Mouse (Mus musculus): ENCODE results near the gene Ppp1r16b.
A peak's percentile ranks its signal among the peaks of the same experiment; 100 is the strongest.

Gene Ppp1r16b

DNA sequence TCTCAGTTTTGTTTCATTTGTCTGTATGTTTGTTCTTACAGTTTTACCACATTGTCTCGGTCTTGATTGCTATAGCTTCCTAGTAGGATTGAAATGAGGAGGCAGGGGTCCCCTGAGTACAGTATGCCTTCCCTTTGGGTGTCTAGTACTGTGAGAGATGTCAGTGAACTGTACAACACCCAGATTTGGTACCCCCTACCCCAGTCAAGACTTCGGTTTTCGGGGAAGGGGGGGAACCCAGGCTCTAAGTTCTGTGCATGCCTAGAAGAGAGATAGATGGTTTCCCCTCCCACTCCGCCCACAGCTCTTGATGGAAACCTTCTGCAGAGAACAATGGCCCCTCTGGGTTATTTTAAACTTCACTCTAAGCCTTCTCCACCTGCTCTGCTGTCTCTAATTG, at the start of gene Ppp1r16b:
TSS of gene Ppp1r16b (plus strand) at position 301 of the 400 bp plus-strand sequence.
- DNase-seq = no peak

DNA sequence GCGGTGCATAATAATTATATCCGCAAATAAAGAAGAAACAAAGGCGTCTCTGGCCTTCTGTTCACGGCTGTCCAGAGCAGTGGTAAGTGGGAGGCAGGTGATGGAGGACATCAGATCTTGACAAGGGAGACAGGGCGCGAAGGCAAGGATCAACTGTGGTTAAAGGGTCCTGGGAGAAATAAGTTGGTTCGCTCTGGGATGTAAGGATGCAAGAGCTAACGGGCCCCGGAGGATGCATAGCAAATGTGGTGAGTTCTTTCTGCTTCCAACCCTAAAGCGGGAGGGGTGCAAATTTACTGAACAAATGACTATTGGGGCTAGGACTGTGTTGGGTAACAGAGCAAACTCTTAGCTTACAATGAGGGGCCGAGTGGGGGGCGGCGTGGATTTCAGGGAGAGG, 49.5 kb upstream of the Ppp1r16b start:
- DNase-seq = no peak

DNA sequence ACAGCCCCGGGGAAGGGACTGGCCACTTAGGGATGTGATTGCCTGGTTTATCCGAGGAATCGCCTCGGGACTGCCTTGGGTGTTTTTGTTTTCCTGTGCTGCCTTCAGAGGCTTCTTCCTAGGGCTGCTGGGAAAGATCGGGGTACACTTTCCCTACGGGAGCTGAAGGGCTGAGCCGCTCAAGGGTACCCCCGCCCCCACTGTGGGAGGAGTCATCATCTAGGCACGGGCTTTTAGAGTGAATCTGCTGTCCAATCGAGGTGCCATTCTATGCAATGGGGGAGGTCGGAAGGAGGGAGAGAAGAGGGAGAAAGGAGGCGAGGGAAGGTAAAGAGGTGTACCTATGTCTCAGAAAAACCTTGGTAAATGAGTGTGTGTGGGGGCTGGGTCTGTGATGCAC, 48.9 kb upstream of the Ppp1r16b start:
- peak; percentile 51 for DNase-seq

DNA sequence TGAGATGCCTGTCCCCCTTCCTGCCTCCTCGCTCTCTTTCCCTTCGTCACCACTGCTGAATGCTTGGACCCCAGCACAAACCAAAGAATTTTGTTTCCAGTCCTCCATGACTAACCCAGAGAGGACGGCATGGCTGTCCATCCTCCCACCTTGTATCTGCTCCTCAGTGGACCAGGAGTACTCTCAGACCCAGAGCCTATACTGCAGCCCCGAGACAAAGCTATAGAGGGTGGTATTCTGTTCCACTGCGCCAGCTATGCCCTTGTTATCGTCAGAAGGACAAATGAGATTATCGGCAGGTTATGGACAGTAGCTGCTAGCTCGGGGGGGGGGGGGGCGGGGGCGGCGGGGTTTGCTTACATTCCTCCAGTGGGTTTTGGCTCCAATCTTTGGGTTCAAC, 48.4 kb upstream of the Ppp1r16b start:
- no peak for DNase-seq

DNA sequence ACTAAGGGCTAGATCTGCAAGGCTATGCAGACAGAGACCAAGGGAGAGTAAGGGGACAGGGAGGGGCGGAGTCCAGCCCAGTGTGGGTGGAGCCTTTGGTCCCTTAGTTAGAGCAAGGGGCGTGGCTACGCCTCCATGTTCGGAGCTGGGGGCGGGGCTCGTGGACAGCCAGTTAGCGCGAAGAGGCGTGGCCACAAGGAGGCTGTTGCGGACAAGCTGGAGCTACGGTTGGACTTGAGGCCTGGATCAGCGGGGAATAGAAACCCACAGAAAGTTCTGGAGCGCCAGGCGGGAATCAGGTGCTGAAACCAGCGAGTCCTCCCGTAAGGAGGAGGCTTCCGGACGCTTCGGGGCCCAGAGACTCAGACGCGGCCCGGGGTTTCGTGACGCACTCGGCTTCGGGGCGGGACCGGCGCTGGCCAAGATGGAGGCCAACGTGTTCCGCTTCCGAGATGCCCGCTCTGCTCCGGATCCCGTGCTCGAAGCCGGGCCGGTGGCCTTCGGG, 40.4 kb upstream of the Ppp1r16b start, which contains the start of gene Actr5:
TSS of gene Actr5 (plus strand) at position 171 of the 505 bp plus-strand sequence.
- DNase-seq = peak; percentile 93

DNA sequence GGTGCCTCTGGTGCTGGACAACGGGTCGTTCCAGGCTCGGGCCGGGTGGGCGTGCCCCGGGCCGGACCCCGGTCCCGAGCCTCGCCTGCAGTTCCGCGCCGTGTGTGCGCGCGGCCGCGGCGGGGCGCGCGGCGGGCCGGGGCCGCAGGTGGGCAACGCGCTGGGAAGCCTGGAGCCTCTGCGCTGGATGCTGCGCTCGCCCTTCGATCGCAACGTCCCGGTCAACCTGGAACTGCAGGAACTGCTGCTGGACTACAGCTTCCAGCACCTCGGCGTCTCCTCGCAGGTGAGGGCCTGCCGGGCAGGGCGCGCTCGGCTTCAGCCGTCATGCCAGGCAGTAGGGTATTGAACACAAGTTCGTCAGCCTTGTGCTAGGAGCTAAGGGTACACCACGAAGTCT, 40.0 kb upstream of the Ppp1r16b start:
- DNase-seq = no peak

DNA sequence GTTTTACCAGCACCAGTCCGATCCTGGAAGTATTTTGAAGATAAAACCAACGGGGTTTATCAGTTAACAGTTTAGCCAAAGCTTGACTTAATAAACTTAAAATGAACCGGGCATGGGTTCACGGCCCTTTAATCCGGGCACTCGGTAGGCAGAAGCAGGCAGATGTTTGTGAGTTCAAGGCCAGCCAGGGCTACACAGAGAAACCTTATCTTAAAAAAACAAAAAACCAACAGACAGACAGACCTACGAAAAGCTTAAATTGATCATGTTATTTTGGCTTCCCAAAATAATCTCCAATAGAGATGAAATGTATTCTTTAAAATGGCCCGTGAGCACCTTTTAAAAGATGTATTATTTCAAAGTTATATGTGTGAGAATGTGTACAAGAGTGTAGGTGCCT, 39.5 kb upstream of the Ppp1r16b start:
- no peak for DNase-seq

DNA sequence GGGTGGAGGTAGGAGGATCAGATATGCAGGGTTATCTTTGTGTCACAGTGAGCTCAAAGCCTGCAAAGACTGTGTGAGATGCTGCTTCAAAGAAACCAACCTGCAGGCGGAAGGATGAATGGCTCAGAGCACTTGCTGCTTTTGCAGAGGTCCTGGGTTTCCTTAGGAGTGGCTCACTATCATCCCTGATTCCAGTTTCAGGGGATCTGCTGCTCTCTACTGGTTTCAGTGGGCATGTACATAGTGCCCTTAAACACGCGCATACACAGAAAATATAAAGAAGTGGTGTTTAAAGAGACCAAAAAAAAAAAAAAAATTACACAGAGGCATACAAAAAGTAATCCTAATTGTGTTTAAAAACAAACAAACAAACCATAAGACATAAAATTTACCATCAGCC, 36.3 kb upstream of the Ppp1r16b start:
- DNase-seq = no peak

DNA sequence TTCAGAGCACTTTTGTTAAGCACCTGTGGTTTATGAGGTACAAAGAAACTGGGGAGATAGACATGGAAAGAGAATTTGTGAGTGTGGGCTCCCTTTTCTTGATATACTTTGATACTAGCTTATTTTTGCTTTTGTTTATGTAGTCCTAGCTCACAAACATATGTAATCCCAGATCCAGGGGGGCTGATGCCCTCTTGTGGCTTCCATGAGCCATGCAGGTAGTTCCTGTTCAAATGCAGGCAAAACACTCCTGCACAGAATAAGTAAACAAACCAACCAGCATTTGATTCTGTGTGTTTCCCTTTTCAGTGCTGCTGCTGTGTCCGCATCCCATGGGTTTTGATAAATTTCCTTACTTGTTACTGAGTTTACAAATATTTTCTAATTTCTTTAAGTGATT, 35.8 kb upstream of the Ppp1r16b start:
- no peak for DNase-seq

DNA sequence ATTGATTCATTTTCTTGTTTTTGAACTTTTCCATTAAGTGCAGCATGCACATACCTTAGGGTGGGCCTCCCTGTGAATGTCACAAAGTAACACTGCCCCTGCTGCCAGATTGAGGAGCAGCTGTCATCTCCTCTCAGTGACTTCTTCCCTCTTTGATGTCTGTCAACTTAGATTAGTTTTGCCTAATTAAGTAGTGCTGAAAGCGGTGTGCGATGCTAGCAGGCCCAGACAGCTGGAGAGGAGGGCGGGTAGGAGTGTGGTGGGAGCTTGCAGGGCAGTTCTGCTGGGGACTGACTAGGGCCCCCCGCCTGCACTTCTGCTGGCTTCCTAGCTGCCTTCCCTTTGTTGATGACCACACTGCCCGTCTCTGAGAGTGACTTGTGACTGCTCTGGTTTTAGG, 33.3 kb upstream of the Ppp1r16b start:
- DNase-seq = no peak

DNA sequence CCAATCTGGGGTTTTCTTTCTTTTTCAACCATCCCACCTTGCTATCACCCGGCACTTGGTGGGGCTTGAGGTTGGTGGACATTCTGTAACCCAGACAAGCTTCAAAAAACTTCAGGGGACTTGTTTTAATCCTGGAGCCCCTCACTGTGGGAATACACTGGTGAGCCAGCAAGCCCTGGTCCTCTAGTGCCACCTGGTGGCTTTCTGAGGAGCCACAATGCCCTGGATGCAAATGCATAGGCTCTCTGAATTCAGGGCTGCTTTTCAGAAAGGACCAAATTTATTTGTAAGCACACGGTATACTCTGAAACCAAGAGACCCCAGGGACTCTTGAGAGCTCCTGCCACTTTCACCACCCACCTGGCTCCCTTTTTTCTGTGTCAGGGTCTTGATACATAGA, 23.3 kb upstream of the Ppp1r16b start:
- peak; percentile 65 for DNase-seq

DNA sequence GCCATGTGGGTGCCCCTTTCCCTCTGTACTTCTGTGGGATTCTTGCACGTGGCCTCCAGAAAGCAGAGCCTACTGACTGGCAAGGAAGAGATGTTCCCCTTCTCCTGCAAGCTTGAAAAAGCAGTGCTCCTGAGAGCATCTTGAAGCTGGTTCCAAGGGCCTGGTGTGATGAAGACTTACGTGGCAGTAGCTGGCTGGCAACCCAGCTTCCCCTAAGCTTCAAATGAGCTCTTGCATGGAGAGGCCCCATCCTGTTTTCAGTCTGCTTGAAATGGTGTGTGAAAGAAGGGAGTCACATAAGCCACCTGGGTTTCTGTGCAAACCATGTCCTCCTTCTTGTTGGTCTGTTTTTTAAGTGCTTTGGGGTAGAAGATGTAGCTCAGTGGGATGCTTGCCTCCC, 22.6 kb upstream of the Ppp1r16b start:
- peak; percentile 56 for DNase-seq

DNA sequence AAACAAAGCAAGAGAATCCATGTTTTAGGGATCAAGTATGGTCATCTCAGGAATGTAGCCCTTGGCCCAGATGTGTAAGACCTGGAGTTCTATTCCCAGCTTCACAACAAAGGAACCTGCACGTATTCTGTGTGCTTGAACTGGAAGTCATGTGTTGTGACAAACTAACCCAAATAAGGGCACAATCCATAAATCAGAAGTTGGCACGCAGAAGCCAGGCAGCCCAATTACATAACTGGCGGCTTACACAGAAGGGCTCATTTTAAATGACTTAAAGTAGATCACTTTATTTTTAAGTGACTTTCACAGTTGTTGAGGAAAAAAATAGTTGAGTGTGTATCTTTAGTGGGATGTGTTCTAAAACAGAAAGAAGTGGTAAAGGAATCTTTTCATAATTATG, 21.4 kb upstream of the Ppp1r16b start:
- peak; percentile 61 for DNase-seq

DNA sequence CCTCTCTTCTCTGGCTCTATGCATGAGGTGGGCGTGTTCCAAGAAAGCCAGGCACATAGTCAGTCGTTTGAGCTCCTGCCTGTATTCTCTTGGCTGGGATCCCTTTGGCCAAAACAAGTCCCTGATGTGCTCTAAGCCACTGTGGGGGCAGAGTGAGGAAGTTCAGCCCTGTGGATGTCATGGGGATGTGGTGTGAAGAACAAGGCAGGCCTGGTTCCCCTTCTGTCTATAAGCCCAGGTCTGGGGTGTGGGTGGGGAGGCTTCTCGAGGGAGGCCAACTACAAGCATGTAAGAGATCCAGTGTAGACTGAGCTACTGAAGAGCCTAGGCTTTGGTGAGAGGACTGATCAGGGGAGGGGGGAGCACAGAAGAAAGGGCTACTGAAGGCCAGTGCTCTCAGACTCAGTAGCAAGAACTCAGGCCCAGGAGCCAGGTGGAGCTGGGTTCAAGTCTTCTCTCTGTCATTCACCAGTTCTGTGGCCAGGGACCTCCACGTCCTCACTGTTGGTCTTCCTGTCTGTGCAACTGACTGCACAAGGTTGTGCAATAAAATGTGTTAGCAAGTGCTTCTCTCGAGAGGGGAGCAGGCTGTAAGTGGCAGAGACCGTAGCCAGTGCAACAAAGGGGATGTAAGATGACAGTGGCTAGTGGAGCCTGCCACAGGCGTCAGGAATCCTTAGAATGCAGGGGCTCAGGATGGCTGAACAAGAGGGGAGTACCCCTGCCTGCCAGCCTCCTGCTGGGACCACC, 13.9 kb upstream of the Ppp1r16b start:
- DNase-seq = no peak

DNA sequence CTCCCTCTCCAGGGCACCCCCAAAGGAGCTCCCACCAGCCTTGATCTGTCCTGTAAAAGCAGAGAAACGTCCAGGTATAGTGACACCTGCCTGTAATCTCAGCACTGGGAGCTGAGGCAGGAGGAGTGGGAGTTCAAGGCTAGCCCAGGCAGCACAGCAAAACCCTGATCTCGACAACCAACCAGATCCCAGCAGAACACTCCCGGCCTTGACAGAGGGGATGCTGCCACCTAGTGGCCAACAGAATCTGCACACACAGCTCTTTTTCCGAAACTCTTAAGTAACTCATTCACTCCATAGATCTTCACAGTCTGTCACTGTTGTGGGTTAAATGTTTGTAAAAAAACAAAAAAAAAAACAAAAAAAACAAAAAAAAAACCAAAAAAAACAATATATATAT, 12.2 kb upstream of the Ppp1r16b start:
- peak; percentile 85 for DNase-seq

DNA sequence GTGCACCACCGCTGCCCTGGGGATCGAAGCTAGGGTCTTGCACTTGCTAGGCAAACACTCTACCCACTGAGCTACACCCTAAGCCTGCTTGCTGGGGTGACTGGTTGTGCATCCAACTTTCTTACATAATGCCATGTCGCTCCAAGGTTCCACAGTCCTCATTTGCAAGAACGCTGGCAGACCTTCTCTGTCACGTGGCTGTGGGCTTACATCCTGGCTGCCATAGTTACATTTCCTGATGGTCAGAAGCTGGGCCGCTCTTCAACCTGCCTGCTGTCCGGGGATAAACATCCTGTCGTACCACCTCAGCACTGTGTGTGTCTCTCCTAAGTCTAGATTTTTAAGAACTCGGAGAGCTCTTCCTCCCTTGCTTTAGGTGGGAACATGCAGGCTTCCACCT, 10.5 kb upstream of the Ppp1r16b start:
- peak; percentile 50 for DNase-seq

DNA sequence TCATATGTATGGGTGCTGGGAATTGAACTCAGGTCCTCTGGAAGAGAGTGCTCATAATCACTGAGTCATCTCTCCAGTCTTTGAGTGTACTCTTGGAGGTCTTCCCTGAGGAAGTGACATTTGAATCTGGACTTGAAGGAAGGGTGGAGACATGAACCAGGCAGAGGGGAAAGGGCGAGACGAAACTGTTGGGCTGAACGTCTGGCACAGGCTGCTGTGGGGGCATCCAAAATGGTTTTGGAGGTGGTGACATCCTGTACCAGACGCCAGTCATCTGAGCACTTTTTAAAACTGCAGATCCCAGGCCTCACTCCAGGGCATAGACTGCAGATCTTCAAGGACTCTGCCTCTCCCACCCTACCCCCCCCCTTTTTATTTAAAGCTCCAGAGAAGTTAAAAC, 9.4 kb upstream of the Ppp1r16b start:
- no peak for DNase-seq

DNA sequence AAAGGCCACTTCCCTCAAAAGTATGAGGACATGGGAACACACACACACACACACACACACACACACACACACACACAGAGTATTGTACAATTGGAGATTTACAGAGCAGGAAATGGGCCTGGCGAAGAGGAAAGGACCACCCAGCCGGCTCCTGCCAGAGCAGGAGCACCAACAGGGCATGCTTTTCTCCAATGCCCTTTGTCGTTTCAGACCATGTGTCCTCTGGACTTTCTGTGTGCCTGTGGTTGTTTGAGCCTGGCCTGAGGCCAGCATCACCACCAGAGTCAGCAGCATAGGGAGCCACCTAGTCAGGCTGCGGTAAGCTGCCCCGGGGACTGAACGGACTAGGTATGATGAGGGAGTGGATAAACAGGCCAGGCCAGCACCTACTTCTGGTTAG, 6.4 kb upstream of the Ppp1r16b start:
- DNase-seq = no peak

DNA sequence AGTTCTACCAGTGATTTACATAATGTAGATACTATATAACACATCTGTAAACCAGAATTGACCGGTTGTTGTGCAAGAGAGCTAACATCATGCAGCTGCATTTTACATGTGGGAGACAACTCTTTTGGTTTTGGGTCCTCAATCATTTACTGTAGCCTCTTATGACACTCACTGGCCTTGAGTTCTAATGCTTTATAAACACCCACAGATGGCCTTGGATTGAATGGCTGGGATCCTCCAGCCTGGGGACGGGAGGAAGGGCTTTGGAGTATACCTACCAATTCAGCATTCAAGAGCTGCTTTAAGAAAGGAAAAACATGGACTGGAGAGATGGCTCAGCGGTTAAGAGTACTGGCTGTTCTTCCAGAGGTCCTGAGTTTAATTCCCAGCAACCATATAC, 5.9 kb upstream of the Ppp1r16b start:
- no peak for DNase-seq

DNA sequence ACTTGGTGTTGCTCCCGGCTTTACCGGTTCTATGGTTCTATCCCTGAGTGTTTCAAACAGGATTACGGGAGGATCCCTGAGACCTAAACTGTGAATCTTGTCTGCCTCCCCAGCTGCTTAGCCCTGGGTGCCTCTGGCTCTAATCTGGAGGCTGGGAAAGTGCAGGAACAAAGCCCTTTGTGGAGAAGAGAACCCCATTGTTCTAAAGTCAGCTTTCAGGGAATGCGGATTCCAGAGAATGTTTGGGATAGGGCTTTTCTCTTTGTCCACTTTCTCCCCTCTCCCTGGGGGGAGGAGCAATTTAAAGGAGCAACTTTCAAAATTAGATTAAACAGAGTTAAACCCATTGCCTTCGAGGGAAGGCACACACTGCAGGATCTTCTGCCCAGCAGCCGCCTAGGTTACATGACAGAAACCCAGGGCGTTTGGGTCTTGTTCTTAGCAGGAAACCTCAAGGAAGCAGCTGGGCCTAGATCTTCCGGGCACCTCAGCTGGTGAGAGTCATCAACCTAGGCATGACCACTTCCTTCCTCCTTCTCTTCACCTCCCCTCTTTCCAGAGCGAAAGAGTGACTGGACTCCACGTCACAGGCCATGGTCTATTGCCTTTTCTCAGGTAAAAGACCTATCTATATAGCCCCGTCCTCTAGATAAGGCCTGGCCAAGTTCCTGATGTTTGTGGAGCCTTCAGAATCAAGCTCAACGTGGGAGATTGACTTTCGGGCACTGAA, 1.0 kb downstream of the Ppp1r16b start:
- no peak for DNase-seq

DNA sequence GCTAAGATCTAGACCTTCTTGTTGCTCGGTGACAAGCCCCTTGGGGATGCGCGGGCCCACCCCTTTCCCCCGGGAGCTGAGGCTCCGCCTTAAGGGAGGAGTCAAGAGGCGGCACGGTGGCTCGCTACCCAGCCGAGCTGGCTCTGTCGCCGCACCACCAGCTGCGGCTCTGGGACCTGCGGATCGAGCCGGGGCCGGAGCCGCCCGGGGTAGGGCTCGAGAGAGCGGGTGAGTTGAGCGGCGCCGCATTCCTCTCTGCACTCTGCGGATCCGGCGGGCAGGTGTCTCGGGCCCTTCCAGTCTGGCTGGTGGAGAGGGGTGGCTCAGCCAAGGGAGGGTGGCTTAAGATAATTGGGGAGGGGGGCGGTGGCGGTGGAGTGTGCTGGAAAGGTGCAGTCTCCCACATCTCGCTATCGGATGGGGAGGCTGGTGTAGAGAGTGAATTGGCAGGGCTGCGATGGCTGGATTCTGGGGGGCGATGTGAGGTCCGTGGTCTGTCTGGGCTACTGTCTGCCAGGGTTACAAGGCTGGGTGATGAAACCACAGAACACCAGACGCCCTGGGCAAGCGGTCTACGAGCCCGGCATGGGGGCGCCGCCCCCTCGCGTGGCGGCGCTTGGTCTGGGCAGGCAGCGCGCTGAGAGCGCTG, 1.9 kb downstream of the Ppp1r16b start:
- peak; percentile 84 for DNase-seq

DNA sequence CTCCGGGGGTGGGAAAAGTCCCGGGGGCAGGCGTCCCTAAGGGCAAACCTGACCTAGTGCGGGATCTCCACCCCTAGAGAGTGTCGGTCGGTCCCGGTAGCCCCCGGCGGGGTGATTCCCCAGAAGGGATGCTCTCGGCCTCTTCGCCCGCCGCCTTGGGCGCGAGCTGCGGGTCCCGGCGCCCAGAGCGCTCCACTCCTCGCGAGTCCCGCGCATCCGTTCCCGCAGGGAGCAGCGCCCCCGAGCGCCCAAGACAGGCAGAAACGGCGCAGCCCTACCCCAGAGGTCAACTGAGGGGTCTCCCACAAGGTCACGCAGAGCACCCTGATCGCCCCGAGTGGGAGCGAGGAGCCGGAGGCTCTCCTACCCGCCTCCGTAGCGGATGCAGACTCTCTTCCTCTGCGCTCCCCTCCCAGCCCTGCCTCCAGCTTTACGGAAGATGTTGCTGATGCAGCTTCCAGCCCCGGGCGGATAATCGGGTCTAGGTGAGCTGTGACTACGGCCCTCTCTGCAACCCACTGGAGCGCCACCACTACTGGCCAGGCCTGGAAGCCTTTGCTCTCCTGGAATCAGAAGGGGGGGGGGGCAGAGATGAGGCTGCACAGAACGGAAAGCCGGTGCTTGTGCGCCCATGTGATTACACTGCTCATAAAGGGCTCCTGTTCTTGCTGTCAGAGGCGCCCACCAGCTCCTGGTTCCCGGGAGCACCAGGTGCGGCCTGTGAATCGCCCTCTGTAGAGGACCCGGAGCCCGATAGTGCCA, 2.7 kb downstream of the Ppp1r16b start:
- peak; percentile 66 for DNase-seq

DNA sequence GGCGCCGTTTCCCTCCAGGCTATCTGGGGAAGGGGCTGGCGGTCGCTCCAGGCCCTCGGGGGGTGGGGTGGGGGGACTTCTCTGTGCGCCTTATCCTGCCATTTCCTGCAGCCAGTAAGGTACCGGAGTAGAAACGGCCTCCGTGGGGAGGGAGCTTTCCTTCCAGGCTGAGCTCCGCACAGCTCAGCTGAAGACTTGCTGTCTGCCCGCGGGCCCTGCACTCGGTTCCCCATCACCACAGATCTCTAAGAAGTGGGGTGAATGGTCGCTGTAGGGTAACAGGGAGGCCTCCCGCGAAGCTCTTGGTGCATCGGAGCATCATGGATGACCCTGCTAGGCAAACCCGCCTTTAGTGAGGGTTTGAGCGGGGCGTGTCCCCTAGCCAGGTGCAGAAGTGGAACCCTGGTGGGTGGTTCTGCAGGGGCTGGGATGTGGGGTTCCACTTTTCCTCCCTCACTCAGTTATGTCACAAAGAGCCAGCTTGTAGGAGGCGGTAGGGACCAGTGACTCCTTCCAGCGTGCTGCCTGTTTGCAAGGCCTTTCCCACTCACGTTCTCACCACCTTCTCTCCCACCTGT, 3.3 kb downstream of the Ppp1r16b start:
- DNase-seq = peak; percentile 57
